Mouse (Mus musculus) liver, adult 2 months (tissue): ENCODE measurements around the gene Rpp21. TPM values are rescaled to one million over a fixed set of nuclear protein-coding genes. Genes with fewer than 3 reads are reported as not detected.

ENCODE experiments used
- DNase-seq: peaks from one replicate; pipeline ENCODE4 v3.0.0-alpha.2; 2011; ENCODE audit warnings: low read depth, low spot score; ENCODE audit errors: extremely low read depth
- H3K27ac ChIP-seq: fragments of 200-500 bp; replicated peaks from 2 replicates; pipeline ENCODE4 v1.5.1; 2012; ENCODE audit warnings: low read depth, mild to moderate bottlenecking, control low read depth, inconsistent platforms, low read length; ENCODE audit not compliant: insufficient read depth
- H3K27me3 ChIP-seq: fragments of 200-500 bp; 2 replicates; pipeline ENCODE4 v1.6.1; 2012; ENCODE audit warnings: mild to moderate bottlenecking, moderate library complexity, low read length, inconsistent platforms; ENCODE audit not compliant: control insufficient read depth, insufficient read depth
- H3K36me3 ChIP-seq: fragments of 200-500 bp; 2 replicates; pipeline ENCODE4 v1.6.1; 2012; ENCODE audit warnings: low read length, inconsistent platforms; ENCODE audit not compliant: control insufficient read depth, insufficient read depth
- H3K4me1 ChIP-seq: fragments of 200-500 bp; 2 replicates; pipeline ENCODE4 v1.6.1; 2011; ENCODE audit warnings: low read length; ENCODE audit not compliant: control insufficient read depth, insufficient read depth
- H3K4me3 ChIP-seq: fragments of 200-500 bp; 2 replicates; pipeline ENCODE4 v1.5.1; 2011; ENCODE audit warnings: low read depth, mild to moderate bottlenecking, control low read depth, low read length, moderate library complexity; ENCODE audit not compliant: insufficient read depth
- H3K79me2 ChIP-seq: fragments of 200-500 bp; 2 replicates; pipeline ENCODE4 v1.6.1; 2012; ENCODE audit warnings: inconsistent platforms, mild to moderate bottlenecking, low read length, moderate library complexity; ENCODE audit not compliant: control insufficient read depth, insufficient read depth
- H3K9ac ChIP-seq: fragments of 200-500 bp; 2 replicates; pipeline ENCODE4 v1.6.1; 2012; ENCODE audit warnings: low read depth, mild to moderate bottlenecking, control low read depth, inconsistent platforms, low read length
- CTCF ChIP-seq: fragments of 200-500 bp; IDR thresholded peaks from 2 replicates; pipeline ENCODE4 v1.5.1; 2011; ENCODE audit warnings: low read depth, low read length, control low read depth
- POLR2A ChIP-seq: fragments of 200-500 bp; IDR thresholded peaks from 2 replicates; pipeline ENCODE4 v1.6.1; 2011; ENCODE audit warnings: low read length, control low read depth; ENCODE audit not compliant: insufficient read depth; ENCODE audit errors: extremely low read depth
- WGBS: fragments of 180-500 bp; shearing (Covaris S2); methylation state at CpG from one replicate; pipeline ENCODE4 v1.1.7; 2018; 5-methylcytosine and 5-hydroxymethylcytosine counted together
- polyA plus RNA-seq: library from polyadenylated mRNA; depleted of rRNA; stranded (reverse); fragments of >200 nt; gene quantifications from 2 replicates; pipeline ENCODE4 v1.2.3, GENCODE M21; 2012
- total RNA-seq: library from RNA; depleted of rRNA; stranded (reverse); fragments of >200 nt; gene quantifications from 2 replicates; pipeline ENCODE4 v1.2.3, GENCODE M21; 2014

Rpp21 gene
- total and polyA plus RNA-seq, 2 experiments = 10.6 to 42.7 TPM

GRCm38 (mm10) chr17:36229046-36229445 is 28.8 kb downstream of the Rpp21 start:
- 13% methylated on average over 4 of the region's 5 CpGs for WGBS
- Histone ChIP-seq H3K79me2 (no peaks in the 10 kb centered on the region), H3K27ac (no peak overlapping the region), H3K36me3 (no peaks in the 10 kb centered on the region), H3K4me1 (no peaks in the 10 kb centered on the region), H3K9ac (no peak overlapping the region), H3K4me3 (no peak overlapping the region), H3K27me3 (peaks cover 5% of the 10 kb centered on the region)
- TF ChIP-seq CTCF = no peak
- no peak for TF ChIP-seq POLR2A
- DNase-seq = no peak

- TF ChIP-seq CTCF = no peak
- no peak for TF ChIP-seq POLR2A
- H3K27ac ChIP-seq = no peak overlapping the region
- 22% methylated on average over 8 of the region's 8 CpGs for WGBS
- no peak overlapping the region for H3K4me3 ChIP-seq
- no peak overlapping the region for H3K9ac ChIP-seq
- DNase-seq = peak; percentile 5
- H3K36me3 ChIP-seq = no peaks in the 10 kb centered on the region
- H3K79me2 ChIP-seq = no peaks in the 10 kb centered on the region
- peaks cover 9% of the 10 kb centered on the region for H3K27me3 ChIP-seq
- H3K4me1 ChIP-seq = no peaks in the 10 kb centered on the region
Measured at GRCm38 (mm10) chr17:36226921-36227320, 30.9 kb downstream of the Rpp21 start.

GRCm38 (mm10) chr17:36225231-36225824 is 32.5 kb downstream of the Rpp21 start:
- no peak overlapping the region for H3K9ac ChIP-seq
- peaks cover 9% of the 10 kb centered on the region for H3K27me3 ChIP-seq
- no peak overlapping the region for H3K4me3 ChIP-seq
- no peak overlapping the region for H3K27ac ChIP-seq
- H3K4me1 ChIP-seq = no peaks in the 10 kb centered on the region
- TF ChIP-seq POLR2A (no peak), CTCF (no peak)
- H3K79me2 ChIP-seq = no peaks in the 10 kb centered on the region
- WGBS = 17% methylated on average over 9 of the region's 9 CpGs
- no peak for DNase-seq
- H3K36me3 ChIP-seq = no peaks in the 10 kb centered on the region

- H3K4me1 ChIP-seq = no peaks in the 10 kb centered on the region
- peaks cover 9% of the 10 kb centered on the region for H3K27me3 ChIP-seq
- TF ChIP-seq CTCF (no peak), POLR2A (no peak)
- no peak overlapping the region for H3K27ac ChIP-seq
- H3K4me3 ChIP-seq = no peak overlapping the region
- DNase-seq = no peak
- no peak overlapping the region for H3K9ac ChIP-seq
- no peaks in the 10 kb centered on the region for H3K79me2 ChIP-seq
- no peaks in the 10 kb centered on the region for H3K36me3 ChIP-seq
- 49% methylated on average over 3 of the region's 3 CpGs for WGBS
Measured at GRCm38 (mm10) chr17:36224451-36224850, 33.4 kb downstream of the Rpp21 start.

- TF ChIP-seq POLR2A = no peak
- TF ChIP-seq CTCF = no peak
- Histone ChIP-seq H3K27me3 (peaks cover 14% of the 10 kb centered on the region; the same call in 1 of the 2 replicates), H3K9ac (no peak overlapping the region), H3K36me3 (no peaks in the 10 kb centered on the region), H3K4me3 (no peak overlapping the region), H3K79me2 (no peaks in the 10 kb centered on the region), H3K27ac (no peak overlapping the region), H3K4me1 (no peaks in the 10 kb centered on the region)
- DNase-seq = peak; percentile 24
- WGBS = 72% methylated on average over 5 of the region's 5 CpGs
Measured at GRCm38 (mm10) chr17:36218594-36219155, 39.2 kb downstream of the Rpp21 start.

GRCm38 (mm10) chr17:36215586-36215985 is 42.3 kb downstream of the Rpp21 start:
- no peaks in the 10 kb centered on the region for H3K4me1 ChIP-seq
- no peak overlapping the region for H3K9ac ChIP-seq
- DNase-seq = no peak
- H3K79me2 ChIP-seq = no peaks in the 10 kb centered on the region
- no peak overlapping the region for H3K27ac ChIP-seq
- no peak for TF ChIP-seq CTCF
- TF ChIP-seq POLR2A = no peak
- H3K4me3 ChIP-seq = no peak overlapping the region
- no peaks in the 10 kb centered on the region for H3K36me3 ChIP-seq
- peaks cover 10% of the 10 kb centered on the region; the same call in 1 of the 2 replicates for H3K27me3 ChIP-seq
- WGBS = 6% methylated on average over 20 of the region's 20 CpGs
